Mouse (Mus musculus) thymus, adult 2 months (tissue): ENCODE measurements around the gene Hhat.

Source experiments
- CTCF ChIP-seq: fragments of 200-500 bp; IDR thresholded peaks from 2 replicates; pipeline ENCODE4 v1.5.1; 2012; ENCODE audit warnings: mild to moderate bottlenecking, control low read depth, low read length, moderate library complexity, borderline replicate concordance; ENCODE audit not compliant: control insufficient read depth, poor library complexity, insufficient read depth; ENCODE audit errors: extremely low read depth
- POLR2A ChIP-seq: fragments of 200-500 bp; IDR thresholded peaks from 2 replicates; pipeline ENCODE4 v1.6.1; 2012; ENCODE audit warnings: mild to moderate bottlenecking, low read length, control low read depth, moderate library complexity; ENCODE audit not compliant: control insufficient read depth, poor library complexity, insufficient read depth; ENCODE audit errors: extremely low read depth

DNA sequence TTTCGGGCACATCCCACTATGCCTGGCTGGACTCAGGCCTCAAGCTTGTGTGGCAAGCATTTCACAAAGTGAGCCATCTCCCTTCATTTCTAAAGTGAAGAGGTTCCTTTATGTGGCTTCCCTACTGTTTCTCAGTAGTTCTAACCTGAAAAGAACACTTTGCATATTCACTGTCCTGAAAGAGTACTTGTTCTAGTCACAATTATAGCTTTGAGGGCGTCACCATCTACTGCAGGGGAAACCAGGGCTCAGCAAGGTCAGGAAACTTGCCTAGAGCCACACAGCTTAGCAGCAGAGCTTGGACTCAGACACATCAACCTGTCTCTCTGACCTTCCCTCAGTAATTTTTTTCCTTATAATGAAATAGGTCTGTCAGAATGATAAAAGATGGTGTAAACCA lies 6.5 kb downstream of the Hhat start:
- no peak for TF ChIP-seq CTCF
- no peak for TF ChIP-seq POLR2A
